Mouse (Mus musculus): ENCODE data around the gene Lefty1.

GRCm38 (mm10) chr1:180944553-180944952 lies 9.7 kb downstream of the Lefty1 start:
- TF ChIP-seq POLR2A (IDR thresholded peaks at IDR 0.05; ENCODE audit: insufficient read depth, low read length) (no peak), EP300 (IDR thresholded peaks at IDR 0.05; ENCODE audit: insufficient read depth, low read depth, low read length) (no peak)

Measured in ES-Bruce4 (cell line).